Mouse (Mus musculus) CH12F3 (cell line): ENCODE results near the gene Sim2.

Experiments used
- in situ Hi-C: fragments of 300-500 bp; cut with MboI; formaldehyde crosslinking; loops from 2 replicates; pipeline ENCODE4 v1.14.3; 2020; ENCODE audit warnings: low sequenced_read_pairs

Gene Sim2

GRCm38 (mm10) chr16:94094251-94095108, 9.7 kb downstream of the Sim2 start:
- in situ Hi-C loops = no loop called here

GRCm38 (mm10) chr16:94095109-94095822, 10.5 kb downstream of the Sim2 start:
- in situ Hi-C loops = no loop called here

- in situ Hi-C loops = no loop called here
Observed at GRCm38 (mm10) chr16:94096479-94096878, 11.7 kb downstream of the Sim2 start.

GRCm38 (mm10) chr16:94097724-94098455, 13.2 kb downstream of the Sim2 start:
- in situ Hi-C loops = no loop called here

- in situ Hi-C loops = no loop called here
Observed at GRCm38 (mm10) chr16:94113160-94113559, 28.4 kb downstream of the Sim2 start.

GRCm38 (mm10) chr16:94114693-94115092, 30.0 kb downstream of the Sim2 start:
- in situ Hi-C loops = no loop called here

GRCm38 (mm10) chr16:94117333-94117732, 32.6 kb downstream of the Sim2 start:
- in situ Hi-C loops = no loop called here

- in situ Hi-C loops = no loop called here
Observed at GRCm38 (mm10) chr16:94118394-94118793, 33.7 kb downstream of the Sim2 start.

- in situ Hi-C loops = no loop called here
Observed at GRCm38 (mm10) chr16:94122347-94122746, 37.6 kb downstream of the Sim2 start.

GRCm38 (mm10) chr16:94123247-94123646, 38.5 kb downstream of the Sim2 start:
- in situ Hi-C loops = no loop called here

- in situ Hi-C loops = no loop called here
Observed at GRCm38 (mm10) chr16:94125172-94125981, 40.6 kb downstream of the Sim2 start.

- in situ Hi-C loops = no loop called here
Observed at GRCm38 (mm10) chr16:94126200-94126599, 41.5 kb downstream of the Sim2 start.

- in situ Hi-C loops = no loop called here
Observed at GRCm38 (mm10) chr16:94128236-94128835, 43.6 kb downstream of the Sim2 start.

GRCm38 (mm10) chr16:94134218-94134617, 49.5 kb downstream of the Sim2 start:
- in situ Hi-C loops = no loop called here

- in situ Hi-C loops = no loop called here
Observed at GRCm38 (mm10) chr16:94140746-94141145, 56.0 kb downstream of the Sim2 start.

- in situ Hi-C loops = no loop called here
Observed at GRCm38 (mm10) chr16:94143325-94143724, 58.6 kb downstream of the Sim2 start.

GRCm38 (mm10) chr16:94148139-94148538, 63.4 kb downstream of the Sim2 start:
- in situ Hi-C loops = no loop called here

GRCm38 (mm10) chr16:94150125-94151103, 65.7 kb downstream of the Sim2 start:
- in situ Hi-C loops = no loop called here

GRCm38 (mm10) chr16:94155041-94155653, 70.4 kb downstream of the Sim2 start:
- in situ Hi-C loops = no loop called here
